Comparison of ENCODE assay signal across 13 mouse cellular contexts in genomic region chr6:144042936-144043335, GRCm38 (mm10).
A peak's percentile ranks its signal among the peaks of the same experiment; 100 is the strongest.
DNase-seq lines count a peak whose midpoint lies in the region; ATAC-seq and TF ChIP-seq lines count a peak whose summit lies in the region.
"Had no signal": no experiment of that assay in that cellular context is flagged by ENCODE, and none has a peak within 500 bp of the region (broad histone marks: within the 10 kb centered on the region; RNA-seq: fewer than 3 reads in every experiment).

No protein-coding gene starts in this region.

- peaks cover 55% of the 10 kb centered on the region for H3K4me1 ChIP-seq in hindbrain, embryonic 13.5 days (replicated peaks)
- 0 out of 2 replicates have a peak, but pooled peaks cover 6% of the 10 kb centered on the region for H3K4me1 ChIP-seq in hindbrain, postnatal 0 days (ENCODE audit: insufficient read depth, low read length)
- peaks cover 17% of the 10 kb centered on the region; the same call in 1 of the 2 replicates for H3K4me1 ChIP-seq in limb, embryonic 15.5 days
- H3K4me1 ChIP-seq: liver, embryonic 13.5 days had no signal

- no peaks in the 10 kb centered on the region for H3K27me3 ChIP-seq in hindbrain, embryonic 13.5 days
- no peaks in the 10 kb centered on the region for H3K27me3 ChIP-seq in hindbrain, postnatal 0 days (ENCODE audit: insufficient read depth, low read length)
- H3K27me3 ChIP-seq in limb, embryonic 15.5 days: no peaks in the 10 kb centered on the region
- H3K27me3 ChIP-seq: CH12.LX; heart, embryonic 15.5 days; liver, embryonic 13.5 days had no signal

- H3K9ac ChIP-seq in hindbrain, embryonic 13.5 days: no peak overlapping the region
- H3K9ac ChIP-seq in hindbrain, postnatal 0 days (replicated peaks; ENCODE audit: low read length): no peak overlapping the region
- no peak overlapping the region for H3K9ac ChIP-seq in limb, embryonic 15.5 days
- H3K9ac ChIP-seq: heart, embryonic 15.5 days; liver, embryonic 13.5 days had no signal

- 0 out of 2 replicates have a peak overlapping the region, but pooled peaks have one; percentile 40 for H3K27ac ChIP-seq in hindbrain, embryonic 13.5 days
- H3K27ac ChIP-seq in hindbrain, postnatal 0 days: no peak overlapping the region
- peak overlapping the region; percentile 64; the same call in 1 of the 2 replicates for H3K27ac ChIP-seq in limb, embryonic 15.5 days
- H3K27ac ChIP-seq: heart, embryonic 15.5 days; liver, embryonic 13.5 days had no signal

- intact Hi-C loops in gastrocnemius, postnatal 36 days (cut with DNase I): no loop called here

- no peak for ATAC-seq in hindbrain, embryonic 13.5 days (ENCODE audit: low FRiP score)
- ATAC-seq in hindbrain, postnatal 0 days: no peak
- no peak for ATAC-seq in limb, embryonic 15.5 days (ENCODE audit: insufficient number of reproducible peaks, low FRiP score, low TSS enrichment, low read depth)
- ATAC-seq in granulocyte monocyte progenitor cell, adult 5-6 weeks (replicated peaks; ENCODE audit: poor library complexity, severe bottlenecking): no peak

- 14% methylated on average over 5 of the region's 5 CpGs for WGBS in hindbrain, embryonic 13.5 days
- 31% methylated on average over 5 of the region's 5 CpGs for WGBS in hindbrain, postnatal 0 days
- 39% methylated on average over 5 of the region's 5 CpGs for WGBS in limb, embryonic 15.5 days

- no peak overlapping the region for H3K4me2 ChIP-seq in hindbrain, embryonic 13.5 days
- H3K4me2 ChIP-seq in hindbrain, postnatal 0 days (ENCODE audit: low read depth, low read length): no peak overlapping the region
- H3K4me2 ChIP-seq in limb, embryonic 15.5 days: no peak overlapping the region
- H3K4me2 ChIP-seq: heart, embryonic 15.5 days; liver, embryonic 13.5 days had no signal

- H3K4me3 ChIP-seq in hindbrain, embryonic 13.5 days: no peak overlapping the region
- H3K4me3 ChIP-seq in hindbrain, postnatal 0 days (ENCODE audit: low read length): no peak overlapping the region
- no peak overlapping the region for H3K4me3 ChIP-seq in limb, embryonic 15.5 days
- H3K4me3 ChIP-seq: heart, embryonic 15.5 days; liver, embryonic 13.5 days had no signal

- no peak for TF ChIP-seq CTCF in hindbrain, postnatal 0 days (IDR thresholded peaks at IDR 0.05; ENCODE audit: low read depth)

- no peaks in the 10 kb centered on the region for H3K9me3 ChIP-seq in hindbrain, embryonic 13.5 days
- no peaks in the 10 kb centered on the region for H3K9me3 ChIP-seq in hindbrain, postnatal 0 days (ENCODE audit: low read length)
- H3K9me3 ChIP-seq in limb, embryonic 15.5 days: no peaks in the 10 kb centered on the region
- H3K9me3 ChIP-seq: heart, embryonic 15.5 days; liver, embryonic 13.5 days had no signal

- H3K36me3 ChIP-seq in hindbrain, embryonic 13.5 days: no peaks in the 10 kb centered on the region
- H3K36me3 ChIP-seq in hindbrain, postnatal 0 days (ENCODE audit: insufficient read depth, low read length): no peaks in the 10 kb centered on the region
- no peaks in the 10 kb centered on the region for H3K36me3 ChIP-seq in limb, embryonic 15.5 days
- H3K36me3 ChIP-seq: heart, embryonic 15.5 days; liver, embryonic 13.5 days had no signal

- DNase-seq in hindbrain, postnatal 0 days (ENCODE audit: low spot score): no peak
- DNase-seq in R1 (ENCODE audit: low read depth, low spot score): peak; percentile 14
- peak; percentile 38 for DNase-seq in embryo, embryonic 9.5 days (ENCODE audit: extremely low spot score)
- DNase-seq in gastrocnemius, postnatal 36 days: no peak
- DNase-seq: cerebellum, postnatal 36 days; kidney, adult 11 months; liver, embryonic 13.5 days; right cerebral cortex, postnatal 14 days had no signal

Comparison
In these comparisons a context has a peak if more than half of its experiments do, and no peak if none do; other contexts are left out.
1. DNase-seq: peak in R1 (single experiment) and embryo, embryonic 9.5 days (single experiment); none in hindbrain, postnatal 0 days (single experiment) and gastrocnemius, postnatal 36 days (0 of 2).